Mouse (Mus musculus): ENCODE results near the gene Fam102a. TPM values are rescaled to one million over a fixed set of nuclear protein-coding genes. Genes with fewer than 3 reads are reported as not detected.

Fam102a gene
- total and polyA plus RNA-seq, 2 experiments from 2014 or later, result 7.2 to 17.6 TPM

- no peak overlapping the region for H3K4me3 ChIP-seq (ENCODE audit: low read depth, low read length)
Observed at GRCm38 (mm10) chr2:32493301-32493701, 41.8 kb upstream of the Fam102a start.

GRCm38 (mm10) chr2:32494522-32494921, 40.6 kb upstream of the Fam102a start:
- ATAC-seq (no peak), DNase-seq (no peak)
- H3K9me3 ChIP-seq (ENCODE audit: low read length), result 0 out of 2 replicates have a peak, but pooled peaks cover 6% of the 10 kb centered on the region
- no peak overlapping the region for H3K27ac ChIP-seq (ENCODE audit: low read depth, low read length)
- H3K4me3 ChIP-seq (ENCODE audit: low read depth, low read length), result no peak overlapping the region
- no peaks in the 10 kb centered on the region for H3K4me1 ChIP-seq (ENCODE audit: insufficient read depth)
- no peaks in the 10 kb centered on the region for H3K36me3 ChIP-seq (ENCODE audit: insufficient read depth)
- WGBS, result 73% methylated on average over 2 of the region's 2 CpGs
- TF ChIP-seq CTCF (IDR thresholded peaks at IDR 0.05; ENCODE audit: low read depth), result no peak
- no peaks in the 10 kb centered on the region for H3K27me3 ChIP-seq (ENCODE audit: insufficient read depth, low read length)
- no peak overlapping the region for H3K9ac ChIP-seq
- H3K4me2 ChIP-seq (ENCODE audit: low read depth), result no peak overlapping the region

More at GRCm38 (mm10) chr2:32493301-32493701, 41.8 kb upstream of the Fam102a start:
- ATAC-seq, result no peak
- 80% methylated on average over 12 of the region's 12 CpGs for WGBS
- Histone ChIP-seq H3K9ac (no peak overlapping the region), H3K9me3 (ENCODE audit: low read length) (no peaks in the 10 kb centered on the region), H3K27ac (ENCODE audit: low read depth, low read length) (no peak overlapping the region), H3K36me3 (ENCODE audit: insufficient read depth) (no peaks in the 10 kb centered on the region), H3K4me1 (ENCODE audit: insufficient read depth) (no peaks in the 10 kb centered on the region), H3K4me2 (ENCODE audit: low read depth) (no peak overlapping the region), H3K27me3 (ENCODE audit: insufficient read depth, low read length) (no peaks in the 10 kb centered on the region)
- no peak for DNase-seq
- TF ChIP-seq CTCF (IDR thresholded peaks at IDR 0.05; ENCODE audit: low read depth), result no peak

- WGBS, result 83% methylated on average over 20 of the region's 20 CpGs
- Histone ChIP-seq H3K9me3 (ENCODE audit: low read length) (0 out of 2 replicates have a peak, but pooled peaks cover 6% of the 10 kb centered on the region), H3K4me2 (ENCODE audit: low read depth) (no peak overlapping the region), H3K27me3 (ENCODE audit: insufficient read depth, low read length) (no peaks in the 10 kb centered on the region), H3K4me3 (ENCODE audit: low read depth, low read length) (no peak overlapping the region), H3K4me1 (ENCODE audit: insufficient read depth) (no peaks in the 10 kb centered on the region), H3K27ac (ENCODE audit: low read depth, low read length) (no peak overlapping the region), H3K9ac (no peak overlapping the region), H3K36me3 (ENCODE audit: insufficient read depth) (no peaks in the 10 kb centered on the region)
- DNase-seq, result no peak
- ATAC-seq, result no peak
- no peak for TF ChIP-seq CTCF (IDR thresholded peaks at IDR 0.05; ENCODE audit: low read depth)
Observed at GRCm38 (mm10) chr2:32495185-32495726, 39.9 kb upstream of the Fam102a start.

GRCm38 (mm10) chr2:32496190-32496589, 38.9 kb upstream of the Fam102a start:
- Histone ChIP-seq H3K36me3 (ENCODE audit: insufficient read depth) (no peaks in the 10 kb centered on the region), H3K4me3 (ENCODE audit: low read depth, low read length) (no peak overlapping the region), H3K4me2 (ENCODE audit: low read depth) (no peak overlapping the region), H3K9ac (no peak overlapping the region), H3K27me3 (ENCODE audit: insufficient read depth, low read length) (no peaks in the 10 kb centered on the region), H3K4me1 (ENCODE audit: insufficient read depth) (no peaks in the 10 kb centered on the region), H3K9me3 (ENCODE audit: low read length) (0 out of 2 replicates have a peak, but pooled peaks cover 6% of the 10 kb centered on the region), H3K27ac (ENCODE audit: low read depth, low read length) (no peak overlapping the region)
- WGBS, result 80% methylated on average over 5 of the region's 5 CpGs
- no peak for TF ChIP-seq CTCF (IDR thresholded peaks at IDR 0.05; ENCODE audit: low read depth)
- DNase-seq (no peak), ATAC-seq (no peak)

GRCm38 (mm10) chr2:32499365-32499764, 35.8 kb upstream of the Fam102a start:
- Histone ChIP-seq H3K27me3 (ENCODE audit: insufficient read depth, low read length) (no peaks in the 10 kb centered on the region), H3K9ac (no peak overlapping the region), H3K4me1 (ENCODE audit: insufficient read depth) (no peaks in the 10 kb centered on the region), H3K9me3 (ENCODE audit: low read length) (0 out of 2 replicates have a peak, but pooled peaks cover 6% of the 10 kb centered on the region), H3K27ac (ENCODE audit: low read depth, low read length) (no peak overlapping the region), H3K36me3 (ENCODE audit: insufficient read depth) (no peaks in the 10 kb centered on the region), H3K4me3 (ENCODE audit: low read depth, low read length) (no peak overlapping the region), H3K4me2 (ENCODE audit: low read depth) (no peak overlapping the region)
- ATAC-seq (no peak), DNase-seq (no peak)
- TF ChIP-seq CTCF (IDR thresholded peaks at IDR 0.05; ENCODE audit: low read depth), result no peak
- 90% methylated on average over 4 of the region's 4 CpGs for WGBS

GRCm38 (mm10) chr2:32500461-32500860, 34.7 kb upstream of the Fam102a start:
- no peak for TF ChIP-seq CTCF (IDR thresholded peaks at IDR 0.05; ENCODE audit: low read depth)
- Histone ChIP-seq H3K27me3 (ENCODE audit: insufficient read depth, low read length) (no peaks in the 10 kb centered on the region), H3K4me3 (ENCODE audit: low read depth, low read length) (no peak overlapping the region), H3K4me2 (ENCODE audit: low read depth) (no peak overlapping the region), H3K4me1 (ENCODE audit: insufficient read depth) (no peaks in the 10 kb centered on the region), H3K9ac (no peak overlapping the region), H3K36me3 (ENCODE audit: insufficient read depth) (no peaks in the 10 kb centered on the region), H3K9me3 (ENCODE audit: low read length) (0 out of 2 replicates have a peak, but pooled peaks cover 6% of the 10 kb centered on the region), H3K27ac (ENCODE audit: low read depth, low read length) (no peak overlapping the region)
- 68% methylated on average over 5 of the region's 5 CpGs for whole genome bisulfite sequencing
- ATAC-seq (no peak), DNase-seq (no peak)

GRCm38 (mm10) chr2:32501754-32502324, 33.3 kb upstream of the Fam102a start:
- H3K27me3 ChIP-seq (ENCODE audit: insufficient read depth, low read length), result no peaks in the 10 kb centered on the region
- H3K36me3 ChIP-seq (ENCODE audit: insufficient read depth), result no peaks in the 10 kb centered on the region
- no peak for TF ChIP-seq CTCF (IDR thresholded peaks at IDR 0.05; ENCODE audit: low read depth)
- ATAC-seq (no peak), DNase-seq (no peak)
- 0 out of 2 replicates have a peak, but pooled peaks cover 6% of the 10 kb centered on the region for H3K9me3 ChIP-seq (ENCODE audit: low read length)
- no peak overlapping the region for H3K4me2 ChIP-seq (ENCODE audit: low read depth)
- H3K4me1 ChIP-seq (ENCODE audit: insufficient read depth), result no peaks in the 10 kb centered on the region
- no peak overlapping the region for H3K27ac ChIP-seq (ENCODE audit: low read depth, low read length)
- no peak overlapping the region for H3K9ac ChIP-seq
- no peak overlapping the region for H3K4me3 ChIP-seq (ENCODE audit: low read depth, low read length)
- 72% methylated on average over 5 of the region's 5 CpGs for WGBS
